Mouse (Mus musculus): ENCODE measurements at regions not wholly inside any gene's neighbourhood (a gene's known extent, or its start where the extent isn't known, plus 50 kb on each side); places are given as distances from the start of the nearest gene placed in this dataset.

DNA sequence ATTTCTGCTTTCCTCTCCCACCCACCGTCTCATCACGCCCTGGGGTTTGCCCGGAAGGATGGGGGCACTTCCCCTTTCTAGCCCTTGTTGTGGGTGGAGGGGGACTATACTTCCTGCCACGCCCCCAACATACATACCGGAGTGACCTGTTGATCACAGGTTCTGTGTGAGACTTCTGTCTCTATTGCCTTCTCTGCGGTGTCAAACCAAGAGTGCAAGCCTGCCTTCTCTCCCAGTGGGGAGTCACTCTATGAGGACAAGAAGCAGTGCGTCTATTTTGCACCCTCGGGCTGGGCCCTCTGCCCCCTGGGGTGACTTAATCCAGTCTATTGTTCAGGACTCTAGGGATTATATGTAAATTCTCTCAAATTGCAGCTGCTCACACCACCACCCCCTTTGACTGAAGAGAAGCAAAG, 318.8 kb downstream of the Fam49a start:
- DNase-seq (ENCODE audit: low spot score) = no peak

DNA sequence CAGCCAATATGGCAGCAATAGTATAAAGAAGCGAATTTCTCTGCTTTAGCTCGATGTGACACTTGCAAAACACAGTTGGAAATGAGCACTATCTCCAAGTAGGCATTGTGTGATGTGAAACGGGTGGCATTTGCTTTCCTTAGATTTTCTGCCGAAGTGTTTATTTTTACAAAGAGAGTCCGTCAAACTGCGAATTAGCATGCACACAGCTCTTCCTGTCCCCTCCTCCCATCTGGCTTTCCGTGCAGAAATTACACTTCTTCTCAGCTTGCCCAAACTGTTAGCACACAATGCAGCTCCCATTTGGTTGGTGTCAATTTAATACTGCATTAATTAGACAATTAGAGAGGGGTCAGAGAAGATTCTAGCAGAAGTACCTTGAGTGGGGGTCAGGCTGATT, 316.3 kb downstream of the Fam49a start:
- DNase-seq (ENCODE audit: low spot score) = no peak

DNA sequence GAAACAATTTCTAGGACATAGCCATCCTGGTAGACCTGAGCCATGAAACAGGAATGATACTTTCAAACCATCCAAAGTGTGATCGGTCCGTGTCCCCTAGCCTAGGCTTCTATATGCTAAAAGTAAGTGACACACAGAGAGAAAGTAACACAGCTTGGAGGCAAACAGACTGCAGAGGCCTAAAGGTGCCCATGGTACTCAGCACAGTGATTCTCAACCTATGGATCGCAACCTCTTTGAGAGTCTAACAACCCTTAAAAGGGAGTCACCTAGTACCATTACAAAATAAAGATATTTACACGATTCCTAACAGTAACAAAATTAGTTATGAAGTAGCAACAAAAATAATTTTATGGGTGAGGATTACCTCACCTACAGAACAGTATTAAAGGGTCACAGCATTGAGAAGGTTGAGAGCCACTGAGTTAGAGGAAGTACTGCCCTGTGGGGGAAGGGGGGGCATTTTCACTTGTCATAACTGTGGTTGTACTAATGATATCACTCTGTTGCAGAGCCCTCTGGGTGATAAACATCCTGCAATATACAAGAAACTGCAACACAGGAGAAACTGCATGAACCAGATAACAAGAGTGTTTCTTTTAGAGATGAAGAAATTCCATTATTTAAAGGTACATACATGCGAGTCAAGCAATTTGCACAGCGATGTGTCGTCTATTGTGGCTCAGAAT, 308.8 kb downstream of the Fam49a start:
- no peak for DNase-seq (ENCODE audit: low spot score)

DNA sequence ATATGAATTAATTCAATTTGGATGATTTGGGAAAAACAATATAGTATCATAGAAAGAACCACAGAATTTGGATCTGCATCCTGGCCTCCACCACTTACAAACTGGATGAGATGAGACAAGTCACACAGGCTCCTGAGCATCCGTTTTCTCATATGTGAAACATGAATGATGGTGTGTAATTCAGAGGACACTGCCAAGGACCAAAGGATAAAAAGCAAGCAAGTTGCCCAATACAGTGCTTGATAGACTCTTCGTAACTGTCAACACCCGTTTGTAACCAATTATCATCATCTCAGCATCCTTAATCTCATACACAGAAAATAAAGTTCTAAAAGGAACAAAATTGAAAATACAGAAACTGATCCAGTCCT, 305.8 kb downstream of the Fam49a start:
- DNase-seq (ENCODE audit: low spot score) = no peak

DNA sequence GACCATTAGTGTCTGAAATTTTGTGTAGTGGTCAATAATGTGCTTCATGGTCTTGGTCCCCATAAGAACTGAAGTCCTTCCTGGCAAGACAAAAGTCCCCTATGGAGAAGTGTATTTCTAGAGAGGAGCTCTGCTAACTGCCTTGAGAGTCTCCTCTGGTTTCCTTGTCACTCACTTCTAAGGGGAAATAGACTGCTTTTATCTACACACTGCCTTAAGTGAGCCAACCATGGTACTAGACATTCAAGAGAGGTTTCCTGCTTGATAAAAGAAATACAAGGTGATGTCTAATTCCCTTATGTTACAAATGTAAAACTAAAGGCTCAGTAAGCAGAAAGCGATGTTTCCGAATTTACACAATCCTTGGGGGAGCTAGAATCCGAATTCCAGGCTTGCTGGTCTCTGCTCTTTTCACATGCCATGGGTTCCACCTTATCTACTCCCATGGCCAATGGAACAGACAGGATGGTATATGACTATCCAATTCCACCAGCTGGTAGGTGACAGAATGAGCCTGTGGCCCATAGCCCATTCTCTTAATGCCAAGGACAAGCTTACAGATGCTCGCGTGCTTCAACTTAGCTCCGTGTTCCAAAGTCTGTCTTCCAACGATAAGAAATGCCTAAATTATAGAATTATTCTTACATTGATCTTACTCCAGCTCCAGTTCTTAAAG, 305.3 kb downstream of the Fam49a start:
- no peak for DNase-seq (ENCODE audit: low spot score)

DNA sequence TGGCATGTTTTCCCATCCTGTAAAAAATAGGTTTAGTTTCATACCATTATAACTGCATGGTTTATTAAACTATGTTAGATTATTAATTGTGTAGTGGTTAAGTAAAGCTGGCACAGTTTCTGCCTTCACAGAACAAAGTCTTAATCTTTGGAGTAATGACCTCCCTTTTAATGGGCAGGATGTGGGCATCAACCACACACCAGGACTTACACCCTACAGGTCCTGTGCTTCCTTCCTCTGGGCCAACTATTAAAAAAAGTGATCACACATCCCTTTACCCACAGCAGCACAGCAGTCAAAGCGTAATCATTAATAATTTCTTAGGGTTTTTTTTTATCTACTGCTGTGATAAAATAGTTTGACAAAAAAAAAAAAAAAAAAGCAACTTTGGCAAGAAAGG, 300.3 kb downstream of the Fam49a start:
- no peak for DNase-seq (ENCODE audit: low spot score)

DNA sequence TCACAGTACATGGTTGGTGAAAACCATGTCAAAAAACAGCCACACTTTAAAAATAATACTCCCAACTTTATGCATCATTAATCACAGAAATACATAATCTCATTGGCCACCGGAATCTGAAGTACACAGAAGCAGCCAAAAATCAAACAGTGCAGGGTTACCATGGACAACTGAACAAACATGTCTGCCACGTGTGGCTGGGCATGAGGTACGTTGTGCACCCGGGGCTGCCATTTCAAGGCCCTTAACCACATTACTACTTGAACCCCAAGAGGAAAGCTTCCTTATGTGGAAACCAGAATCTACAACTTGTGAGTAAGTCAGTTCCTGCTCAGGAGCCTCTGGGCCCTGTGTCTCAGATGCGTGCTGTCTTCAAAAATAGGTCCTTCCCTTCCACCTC, 289.9 kb downstream of the Fam49a start:
- no peak for DNase-seq (ENCODE audit: low spot score)

DNA sequence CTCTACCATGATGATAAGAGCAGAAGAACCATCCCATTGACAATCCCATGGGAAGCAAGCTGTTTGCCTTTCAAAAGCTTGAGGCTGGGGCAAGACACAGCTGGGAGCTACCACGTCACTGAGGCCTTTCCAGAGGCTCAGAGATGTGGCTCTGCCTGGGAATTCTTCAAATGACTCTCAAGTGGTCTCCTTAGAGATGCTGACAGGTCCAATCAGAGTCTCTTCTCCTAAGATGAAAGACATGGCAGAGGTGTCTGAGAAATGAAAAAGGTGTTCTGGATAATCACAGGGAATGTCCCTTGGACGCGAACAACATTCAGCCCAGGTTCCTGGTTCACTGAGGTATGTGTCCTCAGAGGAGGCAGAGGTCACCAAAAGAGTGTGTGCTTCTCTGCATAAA, 287.7 kb downstream of the Fam49a start:
- DNase-seq (ENCODE audit: low spot score) = no peak

DNA sequence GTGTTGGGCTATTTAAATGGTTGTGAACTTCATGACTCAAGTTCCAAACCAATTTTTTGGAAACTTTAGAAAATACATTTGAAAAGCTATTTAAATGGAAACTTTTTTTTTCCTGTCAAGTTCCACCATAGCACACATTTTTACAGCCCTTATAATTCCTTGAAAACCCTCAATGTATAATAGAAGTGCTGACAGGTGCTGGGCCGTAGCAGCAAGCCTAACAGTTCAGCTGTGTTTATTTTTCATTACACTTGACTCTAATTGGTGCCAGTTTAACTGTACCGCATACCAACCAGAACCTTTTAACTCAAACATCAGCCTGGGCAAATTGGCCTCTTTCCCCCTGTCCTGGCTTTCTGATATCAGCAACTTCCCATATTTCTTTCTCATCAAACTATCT, 286.7 kb downstream of the Fam49a start:
- no peak for DNase-seq (ENCODE audit: low spot score)

DNA sequence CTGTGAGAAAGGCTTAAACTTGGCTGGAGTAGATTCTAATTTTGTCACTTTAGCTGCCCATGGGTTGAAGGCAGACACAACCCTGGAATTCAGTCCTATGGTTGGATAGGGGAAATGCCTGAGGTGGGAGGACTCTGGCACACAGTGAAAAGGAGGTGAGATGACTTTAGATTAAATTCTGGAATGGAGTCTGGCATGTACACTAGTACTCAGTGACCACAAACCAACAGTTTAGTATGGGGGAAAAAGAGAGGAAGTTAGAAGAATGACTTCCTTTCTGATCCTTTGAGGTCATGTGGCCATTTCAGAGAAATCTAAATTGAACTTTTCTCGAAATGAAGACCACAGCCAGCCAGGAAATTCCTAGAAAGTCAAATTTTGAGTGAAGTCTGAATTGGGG, 285.5 kb downstream of the Fam49a start:
- no peak for DNase-seq (ENCODE audit: low spot score)

DNA sequence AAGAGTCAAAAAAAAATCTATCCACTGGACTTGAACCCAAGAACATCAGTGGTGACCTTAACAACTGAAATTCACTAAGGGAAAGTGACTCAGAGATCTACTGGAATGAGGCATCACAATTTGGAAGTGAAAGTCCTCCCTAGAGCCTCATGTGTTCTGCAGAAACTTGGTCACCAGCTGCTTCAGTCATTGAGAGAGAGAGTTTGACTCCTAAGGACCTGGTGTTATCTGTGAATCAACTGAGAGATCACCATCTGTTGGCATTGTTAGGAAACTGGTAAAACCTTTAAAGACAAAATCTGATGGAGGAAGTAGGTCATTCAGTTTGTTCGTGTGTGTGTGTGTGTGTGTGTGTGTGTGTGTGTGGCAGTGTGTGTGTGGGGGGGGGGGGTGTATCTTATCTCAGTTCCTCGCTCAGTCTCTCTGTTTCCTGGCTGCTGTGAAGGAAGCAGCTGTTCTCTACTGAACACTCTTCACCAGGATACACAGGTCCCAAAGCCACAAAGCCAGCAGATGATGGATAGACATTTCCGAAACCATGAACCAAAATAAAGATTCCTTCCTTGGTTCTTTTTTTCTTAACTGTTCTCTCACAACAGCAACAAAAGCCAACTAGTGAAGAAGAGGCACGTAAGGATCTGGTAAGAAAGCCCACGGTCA, 284.6 kb downstream of the Fam49a start:
- no peak for DNase-seq (ENCODE audit: low spot score)

DNA sequence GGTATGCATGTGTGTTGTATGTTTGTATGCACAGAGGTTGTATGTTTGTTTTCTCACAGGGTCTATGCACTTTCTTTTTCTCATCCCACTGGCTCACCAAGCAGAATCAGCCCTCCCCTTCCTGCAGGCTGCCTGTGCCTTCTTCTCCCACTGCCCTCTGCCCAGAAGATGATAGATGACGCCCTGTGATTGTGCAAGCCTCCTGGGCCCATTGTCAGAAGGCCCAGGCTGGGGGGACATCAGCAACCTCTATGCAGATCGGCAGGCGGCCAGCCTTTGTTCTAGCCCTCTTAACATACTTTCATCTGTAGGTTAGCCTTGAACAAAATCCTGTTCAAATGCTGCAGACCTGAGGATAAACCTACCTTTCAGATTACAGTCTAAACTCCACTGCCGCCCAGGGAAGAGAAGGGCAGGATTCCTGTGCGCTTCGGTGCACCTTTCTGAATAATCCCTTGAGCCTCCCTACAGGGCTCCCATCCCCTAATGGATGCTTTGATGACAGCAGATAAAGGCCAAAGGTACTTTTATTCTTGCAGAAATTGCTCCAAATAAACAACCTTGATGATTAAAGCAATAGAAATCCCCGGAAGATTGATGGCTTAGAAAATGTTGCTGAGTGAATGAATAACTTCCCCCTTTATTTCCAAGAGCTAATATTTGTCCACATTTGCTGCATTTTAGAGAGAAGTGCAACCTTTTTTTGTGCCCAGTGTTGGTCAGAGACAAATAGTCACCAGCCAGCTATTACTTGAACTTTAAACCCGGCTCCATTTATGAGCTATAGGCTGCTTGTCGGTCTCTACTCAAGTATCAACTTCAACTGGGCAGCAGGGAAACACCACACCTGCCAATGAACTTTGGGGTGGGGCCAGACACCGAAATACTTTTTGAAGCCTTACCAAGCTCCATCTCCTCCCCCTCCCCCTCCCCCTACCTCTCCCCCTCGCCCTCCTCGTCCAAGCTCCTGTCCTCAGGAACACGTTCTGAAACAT, 279.4 kb downstream of the Fam49a start:
- DNase-seq (ENCODE audit: low spot score) = peak; percentile 23

DNA sequence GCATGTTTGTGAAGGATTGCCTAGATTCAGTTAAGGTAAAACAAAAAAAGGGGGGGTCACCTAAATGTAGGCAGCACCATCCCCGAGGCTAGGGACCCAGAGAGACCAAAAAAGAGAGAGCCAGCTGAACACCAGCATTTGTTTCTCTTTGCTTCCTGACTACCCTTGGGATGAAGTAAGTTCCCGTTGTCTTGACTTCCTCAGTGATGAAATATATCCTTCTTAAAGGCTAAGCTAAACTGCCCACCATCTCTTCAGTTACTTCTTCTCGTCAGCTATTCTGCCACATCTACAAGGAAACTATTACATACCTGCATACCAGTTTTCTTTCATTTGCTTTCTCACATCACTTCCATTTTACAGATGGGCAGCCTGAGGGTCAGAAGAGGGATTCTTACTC, 277.4 kb downstream of the Fam49a start:
- DNase-seq (ENCODE audit: low spot score) = no peak

DNA sequence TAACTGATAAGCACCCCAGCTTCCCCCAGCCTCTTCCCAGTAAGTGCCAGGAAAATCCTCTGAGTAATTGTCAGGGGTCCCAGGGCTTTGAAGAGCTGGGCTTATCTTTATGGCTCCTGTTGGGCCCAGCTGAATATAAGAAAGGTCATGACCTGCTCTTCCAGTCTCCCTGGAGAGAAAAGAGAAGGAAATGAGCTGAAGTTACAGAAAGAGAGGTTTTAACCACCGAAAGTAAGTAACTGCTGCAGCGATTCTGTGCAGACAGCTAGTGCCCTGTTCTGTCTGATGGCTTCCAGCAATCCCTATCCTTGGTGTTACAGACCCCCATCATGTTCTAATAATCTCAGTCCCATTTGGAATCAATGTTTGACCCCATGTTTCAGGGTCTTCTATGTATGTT, 272.8 kb downstream of the Fam49a start:
- no peak for DNase-seq (ENCODE audit: low spot score)

DNA sequence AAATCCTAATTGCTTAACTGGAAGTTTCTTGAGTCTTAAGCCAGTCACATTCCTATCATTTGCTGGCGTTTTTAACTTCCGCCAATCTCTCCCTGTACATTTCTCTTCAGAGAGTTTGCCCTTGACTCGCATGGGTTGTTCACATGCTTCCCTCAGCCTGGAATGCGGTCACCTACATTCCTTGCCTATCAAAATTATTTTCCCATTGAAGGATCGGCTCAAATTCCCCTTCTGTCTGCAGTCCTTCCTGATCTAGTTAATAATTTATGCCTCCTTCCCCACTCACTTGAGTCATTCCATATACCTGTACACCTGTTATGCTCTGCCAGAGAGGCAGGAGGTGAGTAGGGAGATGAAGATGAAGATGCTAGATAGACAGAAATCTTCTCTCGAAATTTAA, 268.9 kb downstream of the Fam49a start:
- no peak for DNase-seq (ENCODE audit: low spot score)

DNA sequence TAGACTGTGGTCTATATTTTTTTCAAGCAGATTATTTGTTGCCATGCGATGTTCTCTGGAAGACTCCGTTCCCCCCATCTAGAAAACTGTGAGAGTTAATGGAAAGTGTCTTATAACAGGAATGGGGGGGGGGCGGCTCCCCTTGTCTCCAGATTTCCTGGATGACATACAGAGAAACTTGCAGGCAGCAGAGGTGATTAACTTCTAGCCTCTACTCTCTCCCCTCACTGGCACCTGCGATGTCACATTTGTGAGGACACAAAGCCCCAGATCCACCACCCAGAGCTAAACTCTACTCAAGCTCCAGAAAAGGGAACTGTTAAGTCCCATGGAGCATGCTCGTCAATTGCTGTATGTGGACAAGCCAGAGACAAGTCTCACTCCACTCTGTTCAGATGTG, 267.6 kb downstream of the Fam49a start:
- DNase-seq (ENCODE audit: low spot score) = no peak

DNA sequence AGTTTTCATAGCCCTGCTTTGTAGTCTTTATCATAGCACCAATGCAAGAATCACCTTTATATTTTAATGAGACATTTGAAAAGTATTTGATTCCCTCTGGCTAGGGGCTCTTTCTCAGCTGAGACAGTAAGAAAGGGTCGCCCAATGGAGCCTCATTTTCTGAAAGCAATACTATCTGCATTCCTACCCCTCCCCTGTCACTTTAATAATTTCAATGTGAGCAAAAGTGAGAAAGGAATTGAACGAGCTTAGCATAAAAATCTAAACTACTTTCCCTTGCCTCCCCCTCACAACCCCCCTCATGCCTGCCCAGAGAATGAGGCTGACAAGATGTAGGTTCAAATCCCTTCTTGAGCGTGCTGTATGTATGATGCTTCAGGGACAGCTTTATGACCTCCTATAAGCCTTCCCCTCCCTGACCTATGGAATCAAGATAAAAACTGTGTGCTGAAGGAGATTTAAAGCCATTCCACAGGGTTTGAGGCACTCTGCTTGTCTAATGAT, 266.6 kb downstream of the Fam49a start:
- no peak for DNase-seq (ENCODE audit: low spot score)

DNA sequence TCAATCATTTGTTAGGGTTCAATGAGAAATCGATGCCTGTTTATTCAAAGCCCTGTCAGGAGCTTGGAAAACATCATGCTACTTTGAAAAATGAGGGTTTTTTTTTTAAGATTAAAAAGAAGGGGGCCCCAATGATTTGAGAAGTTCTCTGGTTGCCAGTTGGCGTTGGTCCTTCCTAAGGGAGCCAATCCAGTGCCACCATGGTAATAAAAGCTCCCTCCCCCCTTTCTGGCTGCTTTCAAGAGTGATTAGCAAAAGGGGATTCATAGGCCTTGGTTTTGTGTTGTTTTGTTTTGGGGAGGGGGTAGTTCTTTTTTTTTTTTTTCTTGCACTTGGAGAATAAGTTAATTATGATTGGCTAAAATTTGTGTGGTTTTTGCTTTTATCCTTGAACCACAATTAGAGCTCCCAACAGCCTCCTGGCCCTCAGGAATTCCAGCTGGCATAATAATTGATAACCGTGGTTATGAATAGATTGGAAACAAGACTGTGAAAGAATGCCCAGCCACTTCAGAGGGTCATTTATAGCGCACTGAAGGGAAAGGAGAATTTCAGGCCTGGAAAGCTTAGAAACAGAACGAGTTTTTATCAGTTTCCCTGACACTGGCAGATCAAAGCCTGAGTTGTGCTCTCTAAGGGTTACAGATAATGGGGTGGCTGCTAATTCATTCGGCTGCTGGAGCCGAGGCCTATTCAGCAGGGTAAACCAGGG, 266.0 kb downstream of the Fam49a start:
- no peak for DNase-seq (ENCODE audit: low spot score)

DNA sequence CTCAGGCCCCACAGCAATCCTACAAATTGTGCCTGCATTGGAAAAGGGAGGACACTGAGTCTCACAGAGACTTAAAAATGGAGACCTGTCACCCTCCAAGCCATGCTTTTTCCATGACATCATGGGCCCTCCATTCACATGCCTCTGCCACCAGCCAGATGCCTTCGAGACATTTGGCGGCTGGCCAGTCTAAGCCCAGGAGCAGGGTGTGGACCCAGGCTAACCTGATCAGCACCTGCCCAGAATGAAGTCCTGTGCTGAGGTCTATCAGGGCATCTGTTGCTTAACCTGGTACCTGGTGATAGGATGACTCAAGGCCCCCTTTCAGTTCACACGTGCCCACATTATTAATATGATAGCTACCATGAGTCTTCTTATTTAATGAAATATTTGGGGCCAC, 265.4 kb downstream of the Fam49a start:
- DNase-seq (ENCODE audit: low spot score) = no peak

DNA sequence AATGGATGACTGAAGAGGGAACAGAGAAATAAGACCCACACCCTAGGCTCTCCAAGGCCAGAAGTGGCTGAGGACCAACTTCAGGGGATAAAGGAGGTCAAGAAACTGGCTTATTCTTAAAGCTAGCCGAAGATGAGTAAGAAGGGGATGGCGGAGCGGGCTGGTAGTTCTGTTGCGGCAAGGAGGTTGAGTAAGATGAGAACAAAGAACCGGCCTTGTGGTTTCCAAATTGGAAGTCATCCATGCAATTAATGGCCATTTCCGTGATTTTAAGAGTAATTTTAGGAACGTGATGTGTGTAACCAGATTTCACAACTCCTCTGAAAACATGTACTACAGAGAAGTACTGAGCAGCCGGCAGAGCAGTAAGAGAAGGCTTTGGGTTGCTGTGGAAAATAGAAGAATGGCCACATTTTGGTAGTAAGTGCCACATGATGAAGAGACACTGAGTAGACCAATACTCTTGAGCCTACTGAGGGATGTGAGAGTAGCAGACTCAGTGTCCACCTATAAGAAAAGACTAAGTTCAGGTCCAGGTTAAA, 258.4 kb downstream of the Fam49a start:
- DNase-seq (ENCODE audit: low spot score) = no peak

Measured in gastrocnemius, adult 18-20 months (tissue).